Mouse (Mus musculus) embryonic facial prominence, embryonic 10.5 days (tissue): ENCODE data around the gene Olfr1424. TPM values are rescaled to one million over a fixed set of nuclear protein-coding genes. Genes with fewer than 3 reads are reported as not detected.
A peak's percentile ranks its signal among the peaks of the same experiment; 100 is the strongest.

Experiments
- DNase-seq: peaks from one replicate; pipeline ENCODE4 v3.0.0-alpha.2; 2017; ENCODE audit warnings: low spot score
- H3K27ac ChIP-seq: fragments of 300-500 bp; sonication (generic); replicated peaks from 2 replicates; pipeline ENCODE4 v1.5.1; 2016; ENCODE audit warnings: mild to moderate bottlenecking
- H3K27me3 ChIP-seq: fragments of 300-500 bp; sonication (generic); replicated peaks from 2 replicates; pipeline ENCODE4 v1.6.1; 2016; ENCODE audit warnings: low read depth, mild to moderate bottlenecking; ENCODE audit not compliant: poor library complexity, severe bottlenecking
- H3K36me3 ChIP-seq: fragments of 300-500 bp; sonication (generic); replicated peaks from 2 replicates; pipeline ENCODE4 v1.6.1; 2016; ENCODE audit warnings: mild to moderate bottlenecking, moderate library complexity
- H3K4me1 ChIP-seq: fragments of 300-500 bp; sonication (generic); 2 replicates; pipeline ENCODE4 v1.6.1; 2016
- H3K4me3 ChIP-seq: fragments of 300-500 bp; sonication (generic); 2 replicates; pipeline ENCODE4 v1.5.1; 2016; ENCODE audit warnings: mild to moderate bottlenecking, moderate library complexity
- H3K9me3 ChIP-seq: fragments of 300-500 bp; sonication (generic); 2 replicates; pipeline ENCODE4 v1.6.1; 2016; ENCODE audit warnings: mild to moderate bottlenecking
- WGBS: fragments of 180-500 bp; shearing (Covaris S2); methylation state at CpG from one replicate; pipeline ENCODE4 v1.1.7; 2016; 5-methylcytosine and 5-hydroxymethylcytosine counted together
- polyA plus RNA-seq: library from polyadenylated mRNA; unstranded; fragments of >200 nt; fragmentation: Nextera tagmentation; extraction: Ambion mirVana; gene quantifications from 2 replicates; pipeline ENCODE4 v1.2.1, GENCODE M21; 2016

Gene Olfr1424
- polyA plus RNA-seq, 1 experiment from 2014 or later, result not detected

GRCm38 (mm10) chr19:12015708-12016107 is 46.8 kb downstream of the Olfr1424 start:
- no peaks in the 10 kb centered on the region for H3K9me3 ChIP-seq
- no peak for DNase-seq
- no peaks in the 10 kb centered on the region for H3K27me3 ChIP-seq
- H3K36me3 ChIP-seq, result no peaks in the 10 kb centered on the region
- 71% methylated on average over 8 of the region's 8 CpGs for WGBS
- peaks cover 3% of the 10 kb centered on the region; the same call in 1 of the 2 replicates for H3K4me1 ChIP-seq
- no peak overlapping the region for H3K4me3 ChIP-seq
- no peak overlapping the region for H3K27ac ChIP-seq

GRCm38 (mm10) chr19:12013228-12013627 is 49.3 kb downstream of the Olfr1424 start:
- H3K4me3 ChIP-seq, result peak overlapping the region; percentile 69
- WGBS, result under 1% methylated on average over 12 of the region's 12 CpGs
- peak overlapping the region; percentile 72 for H3K27ac ChIP-seq
- DNase-seq, result peak; percentile 54
- no peaks in the 10 kb centered on the region for H3K9me3 ChIP-seq
- no peaks in the 10 kb centered on the region for H3K27me3 ChIP-seq
- H3K36me3 ChIP-seq, result no peaks in the 10 kb centered on the region
- peaks cover 10% of the 10 kb centered on the region for H3K4me1 ChIP-seq

- WGBS, result 2% methylated on average over 10 of the region's 10 CpGs
- H3K4me3 ChIP-seq, result peak overlapping the region; percentile 69
- no peak for DNase-seq
- H3K27ac ChIP-seq, result peak overlapping the region; percentile 72
- H3K27me3 ChIP-seq, result no peaks in the 10 kb centered on the region
- no peaks in the 10 kb centered on the region for H3K36me3 ChIP-seq
- H3K9me3 ChIP-seq, result no peaks in the 10 kb centered on the region
- peaks cover 15% of the 10 kb centered on the region for H3K4me1 ChIP-seq
These were observed 49.9 kb downstream of the Olfr1424 start for GRCm38 (mm10) chr19:12012615-12013014.

- Histone ChIP-seq H3K27me3 (no peaks in the 10 kb centered on the region), H3K36me3 (no peaks in the 10 kb centered on the region), H3K4me3 (peak overlapping the region; percentile 69), H3K9me3 (no peaks in the 10 kb centered on the region), H3K27ac (peak overlapping the region; percentile 93), H3K4me1 (peaks cover 22% of the 10 kb centered on the region)
- WGBS, result under 1% methylated on average over 49 of the region's 49 CpGs
- peak; percentile 96 for DNase-seq
These were observed 50.6 kb downstream of the Olfr1424 start for GRCm38 (mm10) chr19:12011560-12012556.

- WGBS, result under 1% methylated on average over 26 of the region's 26 CpGs
These were observed 51.4 kb downstream of the Olfr1424 start for GRCm38 (mm10) chr19:12010916-12011559.

GRCm38 (mm10) chr19:12010281-12010771 is 52.2 kb downstream of the Olfr1424 start:
- H3K27ac ChIP-seq, result peak overlapping the region; percentile 93
- H3K4me3 ChIP-seq, result peak overlapping the region; percentile 69
- DNase-seq, result peak; percentile 84
- H3K4me1 ChIP-seq, result peaks cover 27% of the 10 kb centered on the region
- no peaks in the 10 kb centered on the region for H3K9me3 ChIP-seq
- no peaks in the 10 kb centered on the region for H3K36me3 ChIP-seq
- H3K27me3 ChIP-seq, result no peaks in the 10 kb centered on the region
- under 1% methylated on average over 24 of the region's 24 CpGs for WGBS

More at GRCm38 (mm10) chr19:12010916-12011559, 51.4 kb downstream of the Olfr1424 start:
- H3K4me3 ChIP-seq, result peak overlapping the region; percentile 69
- H3K27me3 ChIP-seq, result no peaks in the 10 kb centered on the region
- H3K4me1 ChIP-seq, result peaks cover 27% of the 10 kb centered on the region
- peak; percentile 80 for DNase-seq
- peak overlapping the region; percentile 93 for H3K27ac ChIP-seq
- H3K9me3 ChIP-seq, result no peaks in the 10 kb centered on the region
- H3K36me3 ChIP-seq, result no peaks in the 10 kb centered on the region

GRCm38 (mm10) chr19:12009501-12010280 is 52.8 kb downstream of the Olfr1424 start:
- no peaks in the 10 kb centered on the region for H3K27me3 ChIP-seq
- H3K9me3 ChIP-seq, result no peaks in the 10 kb centered on the region
- H3K4me3 ChIP-seq, result peak overlapping the region; percentile 69
- WGBS, result under 1% methylated on average over 24 of the region's 24 CpGs
- no peaks in the 10 kb centered on the region for H3K36me3 ChIP-seq
- peak; percentile 81 for DNase-seq
- peaks cover 29% of the 10 kb centered on the region for H3K4me1 ChIP-seq
- H3K27ac ChIP-seq, result peak overlapping the region; percentile 93

Other genes with a start within 250 kb of the Olfr1424 start
- 9.8 and 10.7 TPM in 2 replicates for gene Stx3, start 243.3 kb downstream of the Olfr1424 start, polyA plus RNA-seq
- gene Olfr1417, start 223.5 kb downstream of the Olfr1424 start, polyA plus RNA-seq, result not detected in 2 replicates
- not detected in 2 replicates for gene Olfr1418, start 201.6 kb downstream of the Olfr1424 start, polyA plus RNA-seq
- gene Olfr1419, start 187.6 kb downstream of the Olfr1424 start, polyA plus RNA-seq, result not detected in 2 replicates
- gene Olfr1420, start 176.1 kb downstream of the Olfr1424 start, polyA plus RNA-seq, result not detected in 2 replicates
- gene Patl1, start 150.3 kb downstream of the Olfr1424 start, polyA plus RNA-seq, result 23.4 and 23.6 TPM in 2 replicates
- gene Osbp, start 96.7 kb downstream of the Olfr1424 start, polyA plus RNA-seq, result 2.8 and 3.5 TPM in 2 replicates
- gene Olfr1423, start 21.4 kb downstream of the Olfr1424 start, polyA plus RNA-seq, result 0.04 and 0.09 TPM in 2 replicates
- not detected in 2 replicates for gene Olfr1425, start 15.0 kb upstream of the Olfr1424 start, polyA plus RNA-seq
- not detected in 2 replicates for gene Olfr1426, start 29.3 kb upstream of the Olfr1424 start, polyA plus RNA-seq
- not detected in 2 replicates for gene Olfr1427, start 40.7 kb upstream of the Olfr1424 start, polyA plus RNA-seq
- not detected in 2 replicates for gene Olfr1428, start 53.2 kb upstream of the Olfr1424 start, polyA plus RNA-seq
- not detected in 2 replicates for gene Olfr76, start 60.5 kb upstream of the Olfr1424 start, polyA plus RNA-seq
- not detected in 2 replicates for gene Olfr1555-ps1, start 107.4 kb upstream of the Olfr1424 start, polyA plus RNA-seq
- gene Olfr1431, start 138.0 kb upstream of the Olfr1424 start, polyA plus RNA-seq, result not detected in 2 replicates
- not detected in 2 replicates for gene Olfr1432, start 169.9 kb upstream of the Olfr1424 start, polyA plus RNA-seq
- gene Olfr262, start 179.0 kb upstream of the Olfr1424 start, polyA plus RNA-seq, result not detected in 2 replicates
- gene Olfr235, start 198.3 kb upstream of the Olfr1424 start, polyA plus RNA-seq, result not detected in 2 replicates
- gene Olfr1434, start 217.2 kb upstream of the Olfr1424 start, polyA plus RNA-seq, result not detected in 2 replicates
- not detected in 2 replicates for gene Olfr1436, start 236.4 kb upstream of the Olfr1424 start, polyA plus RNA-seq